Mouse (Mus musculus) megakaryocyte, embryonic 14.5 days (primary cell): ENCODE measurements around the gene Sectm1b.

ENCODE experiments used
- FLI1 ChIP-seq: IDR thresholded peaks from 2 replicates; pipeline ENCODE4 v1.6.1; 2012; ENCODE audit warnings: low read length, inconsistent platforms, mixed read lengths
- GATA1 ChIP-seq: IDR thresholded peaks from 3 replicates; pipeline ENCODE4 v1.6.1; 2012; ENCODE audit warnings: mixed read lengths, low read length, inconsistent platforms, borderline replicate concordance

- no peak for TF ChIP-seq GATA1
- no peak for TF ChIP-seq FLI1
These were observed 59.1 kb downstream of the Sectm1b start for GRCm38 (mm10) chr11:121004281-121004680.
